Mouse (Mus musculus) cerebellum, adult 2 months (tissue): ENCODE results near the gene Nacc1.

ENCODE experiments used
- CTCF ChIP-seq: fragments of 200-500 bp; IDR thresholded peaks from 2 replicates; pipeline ENCODE4 v1.5.1; 2011; ENCODE audit warnings: low read depth, mild to moderate bottlenecking, control low read depth, low read length, moderate library complexity, borderline replicate concordance; ENCODE audit not compliant: insufficient read depth
- POLR2A ChIP-seq: fragments of 200-500 bp; IDR thresholded peaks from 2 replicates; pipeline ENCODE4 v1.6.1; 2011; ENCODE audit warnings: low read length, control low read depth, borderline replicate concordance; ENCODE audit not compliant: insufficient read depth

- TF ChIP-seq CTCF (no peak), POLR2A (no peak)
Measured at GRCm38 (mm10) chr8:84655336-84656190, 32.1 kb downstream of the Nacc1 start.
